Mouse (Mus musculus): Measurements from ENCODE around the gene Tmem106a. TPM values are rescaled to one million over a fixed set of nuclear protein-coding genes. Genes with fewer than 3 reads are reported as not detected.
"Not testable (repeated sequence)": the region's sequence is repeated elsewhere in the genome, so short reads cannot be mapped to it uniquely, and the experiment has no call there.

Gene Tmem106a
- polyA plus RNA-seq, 1 experiment from 2014 or later: 8.9 TPM

DNA sequence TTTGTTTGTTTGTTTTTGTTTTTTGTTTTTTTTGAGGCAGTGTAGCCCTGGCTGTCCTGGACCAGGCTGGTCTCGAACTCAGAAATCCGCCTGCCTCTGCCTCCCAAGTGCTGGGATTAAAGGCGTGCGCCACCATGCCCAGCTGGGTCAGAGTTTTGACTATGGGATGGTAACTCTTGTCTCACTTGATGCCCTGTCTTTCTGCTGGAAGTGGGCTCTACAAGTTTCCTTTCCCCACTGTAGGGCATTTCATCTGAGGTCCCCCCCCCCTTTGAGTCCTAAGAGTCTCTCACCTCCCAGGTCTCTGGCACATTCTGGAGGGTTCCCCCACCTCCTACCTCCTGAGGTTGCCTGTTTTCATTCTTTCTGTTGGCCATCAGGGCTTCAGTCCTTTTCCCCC is 25.1 kb downstream of the Tmem106a start:
- H3K27me3 ChIP-seq (replicated peaks; ENCODE audit: control insufficient read depth, insufficient read depth, low read length); ATAC-seq (replicated peaks; ENCODE audit: low FRiP score, low TSS enrichment, low read depth); H3K4me3 ChIP-seq (ENCODE audit: low read depth, low read length); H3K4me2 ChIP-seq (ENCODE audit: low read length); DNase-seq (ENCODE audit: low spot score); H3K36me3 ChIP-seq (ENCODE audit: control insufficient read depth, insufficient read depth, low read length); H3K9me3 ChIP-seq (ENCODE audit: control insufficient read depth, low read length); H3K9ac ChIP-seq (ENCODE audit: low read length); H3K27ac ChIP-seq (ENCODE audit: low read depth); H3K4me1 ChIP-seq (replicated peaks; ENCODE audit: control insufficient read depth, insufficient read depth, low read length): not testable (repeated sequence)
- WGBS: 81% methylated on average over 4 of the region's 4 CpGs

DNA sequence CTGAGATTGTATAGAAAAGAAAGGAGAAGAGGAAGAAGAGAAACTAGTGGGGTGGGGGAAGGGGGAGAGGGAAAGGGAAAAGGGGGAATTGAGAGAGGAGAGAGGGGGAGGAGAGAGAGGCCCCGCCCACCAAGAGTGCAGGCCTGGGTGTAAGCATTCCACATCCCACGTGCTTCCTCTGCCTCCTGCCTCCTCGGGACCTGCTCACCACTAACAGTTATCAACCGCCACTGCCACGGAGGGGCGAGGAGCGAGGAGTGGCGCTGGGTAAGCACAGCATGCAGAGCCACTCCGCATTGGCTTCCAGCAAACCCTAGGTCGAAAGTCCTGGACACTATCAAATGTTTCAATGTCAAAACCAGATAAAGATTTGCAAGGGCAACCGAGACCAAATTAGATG is 28.4 kb downstream of the Tmem106a start:
- DNase-seq (ENCODE audit: low spot score): no peak
- no peaks in the 10 kb centered on the region for H3K9me3 ChIP-seq (ENCODE audit: control insufficient read depth, low read length)

DNA sequence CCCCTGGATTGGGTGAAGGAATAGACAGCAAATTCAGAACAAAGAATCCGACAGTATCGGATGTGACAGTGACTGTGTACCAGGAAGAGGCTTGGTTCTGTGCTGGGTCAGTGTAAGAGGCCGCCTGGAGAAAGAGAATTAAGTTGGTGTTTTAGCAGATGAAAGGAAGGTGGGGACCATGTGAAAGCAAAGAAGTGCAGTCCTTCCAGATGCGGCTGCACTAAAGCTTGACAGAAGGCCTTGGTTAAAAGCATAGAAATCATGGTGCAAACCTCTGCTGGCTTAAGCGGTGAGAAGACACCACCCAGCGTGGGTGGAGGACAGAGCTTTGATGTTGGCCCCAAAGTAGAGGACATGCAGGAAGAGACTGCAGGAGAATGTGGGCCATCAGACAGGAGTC is 31.6 kb downstream of the Tmem106a start:
- no peaks in the 10 kb centered on the region for H3K9me3 ChIP-seq (ENCODE audit: control insufficient read depth, low read length)
- DNase-seq (ENCODE audit: low spot score) (no peak), ATAC-seq (replicated peaks; ENCODE audit: low FRiP score, low TSS enrichment, low read depth) (no peak)
- 72% methylated on average over 6 of the region's 6 CpGs for WGBS
- no peak overlapping the region for H3K9ac ChIP-seq (ENCODE audit: low read length)
- no peak overlapping the region for H3K4me3 ChIP-seq (ENCODE audit: low read depth, low read length)
- H3K36me3 ChIP-seq (ENCODE audit: control insufficient read depth, insufficient read depth, low read length): no peaks in the 10 kb centered on the region
- no peaks in the 10 kb centered on the region for H3K27me3 ChIP-seq (replicated peaks; ENCODE audit: control insufficient read depth, insufficient read depth, low read length)
- no peak overlapping the region for H3K4me2 ChIP-seq (ENCODE audit: low read length)
- no peak overlapping the region for H3K27ac ChIP-seq (ENCODE audit: low read depth)
- peaks cover 19% of the 10 kb centered on the region for H3K4me1 ChIP-seq (replicated peaks; ENCODE audit: control insufficient read depth, insufficient read depth, low read length)

More for the DNA sequence above, 28.4 kb downstream of the Tmem106a start:
- 20% methylated on average over 11 of the region's 11 CpGs for WGBS
- Histone ChIP-seq H3K4me3 (ENCODE audit: low read depth, low read length) (no peak overlapping the region), H3K9ac (ENCODE audit: low read length) (no peak overlapping the region), H3K27me3 (replicated peaks; ENCODE audit: control insufficient read depth, insufficient read depth, low read length) (no peaks in the 10 kb centered on the region), H3K36me3 (ENCODE audit: control insufficient read depth, insufficient read depth, low read length) (no peaks in the 10 kb centered on the region), H3K4me2 (ENCODE audit: low read length) (peak overlapping the region; percentile 7; the same call in 1 of the 2 replicates), H3K4me1 (replicated peaks; ENCODE audit: control insufficient read depth, insufficient read depth, low read length) (no peaks in the 10 kb centered on the region), H3K27ac (ENCODE audit: low read depth) (no peak overlapping the region)
- ATAC-seq (replicated peaks; ENCODE audit: low FRiP score, low TSS enrichment, low read depth): no peak

DNA sequence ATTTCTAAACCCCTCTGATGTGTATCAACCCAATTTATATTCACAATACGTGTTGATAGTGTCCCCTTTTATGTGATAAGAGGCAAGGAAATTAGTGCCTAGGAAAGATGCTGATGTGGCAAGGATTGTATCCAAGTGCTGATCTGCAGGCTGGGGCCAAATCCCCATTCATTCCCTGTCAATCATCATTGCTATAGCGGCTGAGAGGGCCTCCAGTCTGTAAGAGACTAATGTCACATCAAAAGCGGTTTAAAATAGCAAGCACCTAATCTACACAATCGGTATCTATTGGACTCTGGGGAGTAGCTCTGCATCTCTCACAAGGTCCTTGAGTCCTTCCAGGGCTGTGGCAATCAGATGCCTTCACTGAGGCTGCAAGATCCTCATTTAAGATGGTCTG is 32.1 kb downstream of the Tmem106a start:
- H3K4me1 ChIP-seq (replicated peaks; ENCODE audit: control insufficient read depth, insufficient read depth, low read length): peaks cover 19% of the 10 kb centered on the region
- H3K4me2 ChIP-seq (ENCODE audit: low read length): no peak overlapping the region
- H3K4me3 ChIP-seq (ENCODE audit: low read depth, low read length): no peak overlapping the region
- no peaks in the 10 kb centered on the region for H3K27me3 ChIP-seq (replicated peaks; ENCODE audit: control insufficient read depth, insufficient read depth, low read length)
- no peaks in the 10 kb centered on the region for H3K9me3 ChIP-seq (ENCODE audit: control insufficient read depth, low read length)
- no peaks in the 10 kb centered on the region for H3K36me3 ChIP-seq (ENCODE audit: control insufficient read depth, insufficient read depth, low read length)
- H3K27ac ChIP-seq (ENCODE audit: low read depth): no peak overlapping the region
- WGBS: 72% methylated on average over 4 of the region's 4 CpGs
- ATAC-seq (replicated peaks; ENCODE audit: low FRiP score, low TSS enrichment, low read depth) (no peak), DNase-seq (ENCODE audit: low spot score) (no peak)
- H3K9ac ChIP-seq (ENCODE audit: low read length): no peak overlapping the region

DNA sequence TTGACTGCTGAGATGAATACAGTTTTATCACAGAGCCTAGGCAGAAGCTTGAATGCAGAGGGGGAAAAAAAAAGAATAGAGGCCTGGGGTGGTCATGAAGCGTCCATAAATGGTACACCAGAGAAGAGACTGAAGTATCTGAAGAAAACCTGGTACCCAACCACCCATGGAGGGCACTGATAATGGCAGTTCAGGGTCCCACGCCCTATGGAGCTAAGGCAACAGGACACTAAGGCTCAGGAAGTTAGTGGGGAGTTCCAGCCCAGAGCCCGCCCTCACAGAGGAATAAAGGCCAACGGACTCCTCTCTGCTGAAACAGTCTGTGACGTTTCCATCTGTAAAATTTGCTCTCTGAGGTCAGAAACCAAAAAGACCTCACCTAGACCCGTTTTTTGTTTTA is 33.3 kb downstream of the Tmem106a start:
- WGBS: 78% methylated on average over 6 of the region's 6 CpGs
- DNase-seq (ENCODE audit: low spot score) (no peak), ATAC-seq (replicated peaks; ENCODE audit: low FRiP score, low TSS enrichment, low read depth) (no peak)
- Histone ChIP-seq H3K4me3 (ENCODE audit: low read depth, low read length) (no peak overlapping the region), H3K4me2 (ENCODE audit: low read length) (no peak overlapping the region), H3K27ac (ENCODE audit: low read depth) (no peak overlapping the region), H3K9me3 (ENCODE audit: control insufficient read depth, low read length) (no peaks in the 10 kb centered on the region), H3K36me3 (ENCODE audit: control insufficient read depth, insufficient read depth, low read length) (no peaks in the 10 kb centered on the region), H3K4me1 (replicated peaks; ENCODE audit: control insufficient read depth, insufficient read depth, low read length) (peaks cover 19% of the 10 kb centered on the region), H3K9ac (ENCODE audit: low read length) (no peak overlapping the region), H3K27me3 (replicated peaks; ENCODE audit: control insufficient read depth, insufficient read depth, low read length) (no peaks in the 10 kb centered on the region)

DNA sequence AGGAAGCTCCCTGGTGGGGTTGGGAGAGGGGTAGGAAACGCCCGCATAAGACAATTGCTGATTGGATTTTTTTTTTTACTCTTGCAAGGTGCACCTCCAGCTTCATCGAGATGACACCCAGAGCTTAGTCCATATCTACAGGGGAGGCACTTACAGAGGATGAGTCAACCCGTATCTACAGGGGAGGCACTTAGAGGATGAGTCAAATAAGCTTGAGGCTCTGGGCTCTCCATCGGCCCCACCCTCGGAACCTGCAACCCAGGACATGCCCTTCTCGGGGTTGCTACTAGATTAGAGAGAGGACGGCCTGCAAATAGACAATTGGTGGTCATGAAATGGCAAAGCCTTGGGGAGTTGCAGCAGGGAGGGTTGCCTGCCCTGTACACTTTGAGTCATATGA is 34.1 kb downstream of the Tmem106a start:
- DNase-seq (ENCODE audit: low spot score) (no peak), ATAC-seq (replicated peaks; ENCODE audit: low FRiP score, low TSS enrichment, low read depth) (no peak)
- H3K9me3 ChIP-seq (ENCODE audit: control insufficient read depth, low read length): no peaks in the 10 kb centered on the region
- 88% methylated on average over 8 of the region's 8 CpGs for whole genome bisulfite sequencing
- H3K36me3 ChIP-seq (ENCODE audit: control insufficient read depth, insufficient read depth, low read length): no peaks in the 10 kb centered on the region
- H3K4me2 ChIP-seq (ENCODE audit: low read length): no peak overlapping the region
- no peak overlapping the region for H3K27ac ChIP-seq (ENCODE audit: low read depth)
- no peaks in the 10 kb centered on the region for H3K27me3 ChIP-seq (replicated peaks; ENCODE audit: control insufficient read depth, insufficient read depth, low read length)
- H3K9ac ChIP-seq (ENCODE audit: low read length): no peak overlapping the region
- no peak overlapping the region for H3K4me3 ChIP-seq (ENCODE audit: low read depth, low read length)
- H3K4me1 ChIP-seq (replicated peaks; ENCODE audit: control insufficient read depth, insufficient read depth, low read length): peaks cover 19% of the 10 kb centered on the region

DNA sequence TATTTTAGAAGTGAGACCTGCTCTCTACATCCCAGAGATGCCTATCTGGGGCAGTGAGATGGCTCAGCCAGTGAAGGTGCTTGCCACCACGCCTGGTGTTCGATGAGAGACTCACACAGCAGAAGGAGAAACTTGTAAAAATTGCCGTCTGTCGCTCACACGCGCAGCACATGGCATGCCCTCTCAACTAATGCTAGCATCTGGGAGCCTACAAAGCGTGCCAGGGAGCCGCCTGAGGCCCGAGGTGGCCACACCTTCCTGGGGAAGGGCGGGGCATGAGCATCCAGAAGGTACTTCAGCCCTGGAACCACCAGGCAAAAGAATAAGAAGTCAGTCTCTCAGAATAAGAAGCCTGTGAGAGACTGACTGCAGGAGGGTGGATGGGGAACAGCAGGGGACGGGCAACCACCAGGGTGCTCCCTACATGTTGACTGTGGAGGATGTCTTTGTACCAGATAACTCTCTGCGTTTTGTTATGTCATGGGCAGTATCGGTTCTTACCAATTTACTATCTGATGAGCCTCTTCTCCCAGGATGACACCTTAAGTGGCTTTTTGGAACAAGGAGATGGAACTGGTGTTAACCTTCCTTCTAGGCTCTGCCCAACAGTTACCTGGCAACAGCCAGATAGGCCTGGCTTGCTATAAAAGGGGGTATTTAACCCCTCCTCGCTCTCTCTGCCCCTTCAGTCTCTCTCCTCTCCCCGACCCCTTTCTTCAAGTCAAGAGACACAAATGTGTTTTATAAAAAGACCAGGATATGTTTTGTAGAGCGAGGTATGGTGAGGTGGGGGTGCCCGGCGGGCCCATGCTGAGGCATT is 35.1 kb downstream of the Tmem106a start:
- Histone ChIP-seq H3K4me3 (ENCODE audit: low read depth, low read length) (no peak overlapping the region), H3K9ac (ENCODE audit: low read length) (no peak overlapping the region), H3K4me1 (replicated peaks; ENCODE audit: control insufficient read depth, insufficient read depth, low read length) (peaks cover 19% of the 10 kb centered on the region), H3K36me3 (ENCODE audit: control insufficient read depth, insufficient read depth, low read length) (no peaks in the 10 kb centered on the region), H3K9me3 (ENCODE audit: control insufficient read depth, low read length) (no peaks in the 10 kb centered on the region), H3K4me2 (ENCODE audit: low read length) (peak overlapping the region; percentile 30), H3K27ac (ENCODE audit: low read depth) (no peak overlapping the region), H3K27me3 (replicated peaks; ENCODE audit: control insufficient read depth, insufficient read depth, low read length) (no peaks in the 10 kb centered on the region)
- ATAC-seq (replicated peaks; ENCODE audit: low FRiP score, low TSS enrichment, low read depth): 0 out of 2 replicates have a peak, but pooled peaks have one; percentile 22
- WGBS: 25% methylated on average over 18 of the region's 18 CpGs
- DNase-seq (ENCODE audit: low spot score): no peak

DNA sequence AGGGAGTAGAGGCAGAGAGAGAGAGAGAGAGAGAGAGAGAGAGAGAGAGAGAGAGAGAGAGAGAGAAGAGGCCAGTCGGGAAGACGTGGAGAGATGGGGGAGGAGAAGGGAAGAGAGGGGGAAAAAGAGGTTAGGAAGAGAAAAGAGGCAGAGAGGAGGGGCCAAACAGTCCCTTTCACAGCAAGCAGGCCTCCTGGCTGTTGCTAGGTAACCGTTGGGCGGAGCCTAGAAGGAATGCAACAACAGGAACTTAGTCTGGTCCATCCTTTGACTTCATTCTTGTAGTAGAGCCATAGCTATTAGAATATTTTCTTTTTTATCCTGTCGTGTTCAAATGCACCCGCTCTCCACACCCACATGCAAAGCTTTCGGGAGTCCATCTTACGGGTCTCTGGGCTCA is 35.8 kb downstream of the Tmem106a start:
- H3K4me3 ChIP-seq (ENCODE audit: low read depth, low read length): peak overlapping the region; percentile 16; the same call in 1 of the 2 replicates
- H3K9ac ChIP-seq (ENCODE audit: low read length): no peak overlapping the region; the same call in 1 of the 2 replicates
- peaks cover 19% of the 10 kb centered on the region for H3K4me1 ChIP-seq (replicated peaks; ENCODE audit: control insufficient read depth, insufficient read depth, low read length)
- ATAC-seq (replicated peaks; ENCODE audit: low FRiP score, low TSS enrichment, low read depth): peak; percentile 70; the same call in 1 of the 2 replicates
- H3K36me3 ChIP-seq (ENCODE audit: control insufficient read depth, insufficient read depth, low read length): no peaks in the 10 kb centered on the region
- peak overlapping the region; percentile 47; the same call in 1 of the 2 replicates for H3K27ac ChIP-seq (ENCODE audit: low read depth)
- WGBS: 12% methylated on average over 8 of the region's 8 CpGs
- peak overlapping the region; percentile 30 for H3K4me2 ChIP-seq (ENCODE audit: low read length)
- no peaks in the 10 kb centered on the region for H3K27me3 ChIP-seq (replicated peaks; ENCODE audit: control insufficient read depth, insufficient read depth, low read length)
- H3K9me3 ChIP-seq (ENCODE audit: control insufficient read depth, low read length): no peaks in the 10 kb centered on the region
- DNase-seq (ENCODE audit: low spot score): peak; percentile 73

DNA sequence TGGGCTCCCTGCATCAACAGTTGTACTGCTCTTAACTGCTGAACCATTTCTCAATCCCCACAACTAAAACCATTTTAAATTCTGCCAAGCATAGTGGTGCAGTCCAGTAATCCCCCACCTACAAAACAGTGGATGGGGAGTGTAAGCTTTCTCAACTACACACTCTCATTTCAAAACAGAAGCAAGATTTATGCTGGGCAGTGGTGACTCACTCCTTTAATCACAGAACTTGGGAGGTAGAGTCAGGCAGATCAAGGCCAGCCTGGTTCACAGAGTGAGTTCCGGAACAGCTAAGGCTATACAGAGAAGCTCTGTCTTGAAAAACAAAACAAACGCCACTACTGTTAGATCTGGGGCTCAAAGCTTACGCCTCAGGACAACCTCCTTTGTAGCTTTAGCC is 36.6 kb downstream of the Tmem106a start:
- Histone ChIP-seq H3K36me3 (ENCODE audit: control insufficient read depth, insufficient read depth, low read length) (no peaks in the 10 kb centered on the region), H3K4me2 (ENCODE audit: low read length) (peak overlapping the region; percentile 30; the same call in 1 of the 2 replicates), H3K4me1 (replicated peaks; ENCODE audit: control insufficient read depth, insufficient read depth, low read length) (peaks cover 19% of the 10 kb centered on the region), H3K27ac (ENCODE audit: low read depth) (peak overlapping the region; percentile 47; the same call in 1 of the 2 replicates), H3K27me3 (replicated peaks; ENCODE audit: control insufficient read depth, insufficient read depth, low read length) (no peaks in the 10 kb centered on the region), H3K9ac (ENCODE audit: low read length) (no peak overlapping the region), H3K9me3 (ENCODE audit: control insufficient read depth, low read length) (no peaks in the 10 kb centered on the region), H3K4me3 (ENCODE audit: low read depth, low read length) (no peak overlapping the region)
- DNase-seq (ENCODE audit: low spot score) (no peak), ATAC-seq (replicated peaks; ENCODE audit: low FRiP score, low TSS enrichment, low read depth) (no peak)
- WGBS: 78% methylated on average over 3 of the region's 3 CpGs
